Mouse (Mus musculus) olfactory bulb, adult 2 months (tissue): ENCODE measurements at regions not wholly inside any gene's neighbourhood (a gene's known extent, or its start where the extent isn't known, plus 50 kb on each side); places are given as distances from the start of the nearest gene placed in this dataset.

Experiments used
- CTCF ChIP-seq: fragments of 200-500 bp; IDR thresholded peaks from 2 replicates; pipeline ENCODE4 v1.5.1; 2012; ENCODE audit warnings: low read depth, mild to moderate bottlenecking, low read length, moderate library complexity; ENCODE audit not compliant: insufficient read depth
- POLR2A ChIP-seq: fragments of 200-500 bp; IDR thresholded peaks from 2 replicates; pipeline ENCODE4 v1.6.1; 2012; ENCODE audit warnings: mild to moderate bottlenecking, low read depth, low read length, moderate library complexity; ENCODE audit not compliant: insufficient read depth

DNA sequence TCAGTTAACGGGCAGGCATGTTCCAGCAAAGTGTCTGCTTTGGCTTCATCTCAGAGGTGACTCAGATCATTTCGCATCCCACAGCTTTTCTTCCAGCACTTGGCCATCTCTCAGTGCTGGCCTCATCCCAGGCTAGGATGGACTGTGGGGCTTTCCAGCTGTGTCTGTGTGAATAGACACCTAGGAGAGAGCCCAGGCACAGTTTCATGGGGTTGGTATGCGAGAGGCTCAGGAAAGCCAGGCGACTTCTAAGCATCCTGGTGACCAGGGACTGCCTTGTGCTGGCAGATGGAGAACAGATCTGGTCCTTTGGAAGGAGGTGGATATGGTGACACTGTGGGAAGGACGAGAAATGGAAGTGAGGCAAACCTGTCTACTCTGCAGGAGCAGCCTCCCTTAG, 182.9 kb downstream of the Cd83 start:
- TF ChIP-seq POLR2A (no peak), CTCF (no peak)
